Mouse (Mus musculus): ENCODE results near the gene Crip3.

Gene Crip3
- long read RNA-seq, experiment 1 = 0 reads
- long read RNA-seq, experiment 2 = 0 reads

DNA sequence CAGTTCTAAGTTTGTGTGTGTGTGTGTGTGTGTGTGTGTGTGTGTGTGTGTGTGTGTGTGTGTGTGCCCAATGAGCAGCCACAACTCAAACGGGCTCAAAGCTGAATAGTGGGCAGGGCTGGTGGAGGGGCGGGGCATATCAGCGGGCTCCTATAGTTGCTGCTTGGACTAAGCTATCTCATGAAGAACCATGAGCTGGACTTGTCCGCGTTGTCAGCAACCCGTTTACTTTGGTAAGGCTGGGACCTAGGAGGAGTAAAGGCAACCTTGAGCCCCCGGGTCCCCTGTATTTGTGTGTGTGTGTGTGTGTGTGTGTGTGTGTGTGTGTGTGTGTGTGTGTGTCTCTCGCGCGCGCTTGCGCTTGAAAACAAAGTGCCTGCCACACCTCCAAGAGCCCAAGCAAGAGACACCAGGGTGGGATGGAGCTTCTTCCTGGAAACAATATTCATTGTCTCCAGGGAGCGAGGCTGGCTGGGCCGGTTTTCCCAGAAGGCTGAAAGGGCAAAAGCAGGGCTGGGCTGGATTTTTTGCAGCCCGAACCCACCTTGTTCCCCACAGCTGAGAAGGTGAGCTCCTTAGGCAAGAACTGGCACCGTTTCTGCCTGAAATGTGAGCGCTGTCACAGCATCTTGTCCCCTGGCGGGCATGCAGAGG is at the start of gene Crip3:
Gene Crip3, plus strand, starts transcription at position 166 of the 654 bp plus-strand sequence.
- intact Hi-C loops (cut with DNase I) = no loop called here

DNA sequence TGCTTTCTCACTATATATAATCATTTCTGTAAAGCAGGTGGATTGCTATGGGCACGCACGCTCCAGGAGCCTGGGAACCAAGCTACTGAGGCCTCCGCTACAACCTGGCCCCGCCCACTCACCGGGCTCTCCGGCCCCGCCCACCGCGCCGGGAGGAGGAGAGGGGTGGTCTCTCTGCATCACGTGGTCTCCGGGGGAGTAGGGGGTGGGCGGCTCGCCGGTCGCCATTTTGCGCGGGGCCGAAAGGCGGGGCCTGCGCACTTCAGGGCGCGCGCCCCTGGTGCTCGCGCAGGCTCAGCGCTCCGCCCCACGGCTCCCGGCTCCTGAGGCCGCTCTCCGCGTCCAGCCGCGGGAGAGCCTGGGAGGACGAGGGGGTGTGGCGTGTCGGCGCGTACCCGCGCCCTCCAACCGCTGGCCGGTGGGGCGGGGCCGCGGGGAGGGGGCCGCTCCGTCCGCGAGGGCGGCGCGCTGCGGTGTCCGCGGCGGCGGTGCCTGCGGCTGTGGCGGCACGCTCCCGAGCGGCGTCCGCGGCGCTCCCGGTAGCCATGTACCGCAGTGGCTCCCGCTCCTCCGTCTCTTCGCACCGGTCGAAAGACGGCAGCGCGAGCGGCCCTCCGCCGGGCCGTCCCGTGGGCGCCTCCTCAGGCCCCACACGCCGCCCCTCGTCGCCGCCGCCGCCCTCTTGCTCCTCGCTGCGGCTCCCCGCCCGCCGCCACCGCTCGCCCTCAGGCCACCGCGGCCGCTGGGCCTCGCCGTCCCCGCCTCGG is 45.2 kb upstream of the Crip3 start, which contains the start of gene Zfp318:
Gene Zfp318, plus strand, starts transcription at position 438 of the 767 bp plus-strand sequence.
- intact Hi-C loops (cut with DNase I) = no loop called here

- intact Hi-C loops (cut with DNase I) = no loop called here
Measured at GRCm38 (mm10) chr17:46384061-46384801, 44.5 kb upstream of the Crip3 start.

- intact Hi-C loops (cut with DNase I) = no loop called here
Measured at GRCm38 (mm10) chr17:46388200-46388599, 40.5 kb upstream of the Crip3 start.

GRCm38 (mm10) chr17:46393012-46393411 is 35.7 kb upstream of the Crip3 start:
- intact Hi-C loops (cut with DNase I) = loop anchor here (10.0 kb wide), 2 partner anchors 128 to 208 kb away; no protein-coding TSS in a partner anchor

DNA sequence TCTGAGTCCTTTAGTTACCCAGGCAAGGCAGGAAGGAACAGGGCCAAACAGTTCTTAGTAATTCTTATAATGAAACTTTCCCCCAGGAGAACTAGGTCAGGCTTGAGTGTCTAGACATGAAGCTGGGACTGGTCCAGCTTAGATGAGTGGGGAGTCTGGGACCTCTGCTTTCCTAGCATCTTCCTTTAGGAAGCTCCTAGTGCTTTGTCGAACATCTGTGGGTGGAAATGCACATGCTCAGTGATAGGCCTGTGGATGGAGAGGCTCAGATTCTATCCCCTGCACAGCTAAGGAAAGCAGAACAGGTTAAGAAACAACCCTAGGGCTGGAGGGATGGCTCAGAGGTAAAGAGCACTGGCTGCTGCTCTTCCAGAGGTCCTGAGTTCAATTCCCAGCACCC is 34.1 kb upstream of the Crip3 start:
- intact Hi-C loops (cut with DNase I) = loop anchor here (10.0 kb wide), 2 partner anchors 130 to 210 kb away; no protein-coding TSS in a partner anchor

DNA sequence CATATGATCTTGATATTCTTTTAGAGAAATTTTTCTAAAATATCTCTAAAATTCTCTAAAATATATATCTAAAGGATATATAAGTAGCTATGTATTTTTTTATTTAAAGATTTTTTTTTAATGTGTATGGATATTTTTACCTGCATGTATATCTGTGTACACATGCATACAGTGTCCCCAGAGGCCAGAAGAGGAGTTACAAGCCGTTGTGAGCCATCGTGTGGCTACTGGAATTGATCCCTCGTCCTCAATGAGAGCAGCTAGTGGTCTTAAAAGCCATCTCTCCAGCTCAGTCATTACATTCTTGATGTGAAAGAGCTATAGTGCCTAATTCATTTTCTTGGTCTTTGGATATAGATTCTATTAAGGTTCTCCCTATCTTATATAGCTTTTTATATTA is 20.2 kb upstream of the Crip3 start:
- intact Hi-C loops (cut with DNase I) = no loop called here

DNA sequence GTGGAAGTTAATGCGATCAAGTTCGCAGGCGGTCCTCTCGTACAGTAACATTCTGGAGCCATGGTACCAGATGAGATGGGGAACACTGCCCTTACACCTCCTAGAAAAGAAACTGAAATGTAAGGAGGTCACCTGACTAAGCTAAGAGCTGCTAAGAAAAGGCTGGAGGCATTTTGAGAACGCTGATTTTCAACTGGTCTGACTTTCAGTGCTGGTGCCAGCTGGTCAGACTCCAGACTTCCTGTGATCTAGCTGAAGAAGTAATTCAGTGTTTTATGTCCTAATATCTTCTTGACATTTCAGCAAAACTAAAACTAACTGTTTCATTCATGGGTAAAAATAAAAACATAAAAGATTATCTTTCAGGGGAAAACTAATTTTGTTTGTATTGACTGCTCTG is 10.1 kb upstream of the Crip3 start:
- intact Hi-C loops (cut with DNase I) = no loop called here

DNA sequence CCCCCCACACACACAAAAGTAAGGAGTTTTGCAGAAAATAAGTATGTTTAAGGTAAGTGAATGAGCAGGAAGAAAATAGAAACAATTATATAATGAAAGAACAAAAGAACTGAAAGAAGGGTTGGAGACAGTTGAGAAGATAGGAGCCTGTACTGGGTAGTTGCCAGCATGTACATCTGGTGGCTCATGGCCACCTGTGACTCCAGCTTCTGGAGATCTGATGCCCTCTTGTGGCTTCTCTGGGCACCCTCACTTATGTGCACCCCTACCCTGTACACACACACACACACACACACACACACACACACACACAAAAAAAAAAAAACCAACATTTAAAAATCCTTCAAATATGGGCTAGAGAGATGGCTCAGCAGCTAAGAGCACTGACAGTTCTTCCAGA is 9.0 kb upstream of the Crip3 start:
- intact Hi-C loops (cut with DNase I) = no loop called here

GRCm38 (mm10) chr17:46426496-46426895 is 2.2 kb upstream of the Crip3 start:
- intact Hi-C loops (cut with DNase I) = no loop called here

GRCm38 (mm10) chr17:46433627-46434026 is 4.9 kb downstream of the Crip3 start:
- intact Hi-C loops (cut with DNase I) = no loop called here

- intact Hi-C loops (cut with DNase I) = no loop called here
Measured at GRCm38 (mm10) chr17:46436672-46437366, 8.1 kb downstream of the Crip3 start.

DNA sequence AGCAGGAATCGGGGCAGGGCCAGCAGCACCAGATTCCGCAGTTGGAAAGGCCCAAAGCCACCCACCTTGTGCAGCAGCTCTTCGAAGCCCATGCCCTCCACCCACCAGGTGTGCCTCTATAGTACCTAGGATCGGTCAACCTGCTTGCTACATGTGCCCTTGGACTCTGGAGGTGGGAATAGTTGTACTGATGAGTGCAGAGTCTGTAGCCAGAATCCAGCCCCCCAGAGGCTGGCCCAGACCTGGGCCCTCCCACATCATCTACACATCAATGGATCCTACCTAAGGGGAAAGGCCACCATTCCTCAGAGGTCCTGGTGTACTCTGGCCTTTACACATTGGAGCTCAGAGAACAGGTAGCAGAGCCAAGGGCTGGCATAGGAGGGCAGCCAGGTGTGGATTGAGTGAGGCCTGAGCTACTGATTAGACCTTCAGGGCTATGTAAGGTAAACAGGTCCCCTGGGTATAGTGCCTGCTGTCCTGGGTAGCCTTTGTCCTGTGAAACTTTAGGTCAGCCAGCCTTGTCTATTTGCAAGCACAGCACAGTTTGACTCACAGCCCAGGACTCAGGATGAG is 9.7 kb downstream of the Crip3 start, which contains the start of gene Slc22a7:
Gene Slc22a7, minus strand, starts transcription at position 160 of the 576 bp plus-strand sequence.
- intact Hi-C loops (cut with DNase I) = no loop called here

DNA sequence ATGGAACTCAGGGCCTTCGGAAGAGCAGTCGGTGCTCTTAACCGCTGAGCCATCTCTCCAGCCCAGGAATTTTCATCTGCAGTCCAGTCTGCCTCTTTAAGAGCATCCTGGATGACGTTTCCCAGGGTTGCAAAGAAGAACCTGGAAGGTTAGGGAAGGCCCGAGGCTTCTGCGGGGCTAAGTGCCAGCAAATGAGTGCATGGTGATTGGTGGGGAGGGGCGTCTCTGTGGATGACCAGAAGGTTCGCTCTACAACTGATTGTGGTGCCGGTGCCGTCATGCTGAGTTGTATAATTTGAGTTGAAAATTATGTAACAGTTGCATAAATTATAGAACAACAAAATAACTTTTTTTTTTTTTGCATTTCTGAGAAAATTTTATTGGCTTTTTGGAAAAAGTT is 10.4 kb downstream of the Crip3 start:
- intact Hi-C loops (cut with DNase I) = no loop called here

- intact Hi-C loops (cut with DNase I) = no loop called here
Measured at GRCm38 (mm10) chr17:46444839-46445579, 16.3 kb downstream of the Crip3 start.

- intact Hi-C loops (cut with DNase I) = no loop called here
Measured at GRCm38 (mm10) chr17:46446264-46446663, 17.5 kb downstream of the Crip3 start.

GRCm38 (mm10) chr17:46452683-46453082 is 24.0 kb downstream of the Crip3 start:
- intact Hi-C loops (cut with DNase I) = no loop called here

DNA sequence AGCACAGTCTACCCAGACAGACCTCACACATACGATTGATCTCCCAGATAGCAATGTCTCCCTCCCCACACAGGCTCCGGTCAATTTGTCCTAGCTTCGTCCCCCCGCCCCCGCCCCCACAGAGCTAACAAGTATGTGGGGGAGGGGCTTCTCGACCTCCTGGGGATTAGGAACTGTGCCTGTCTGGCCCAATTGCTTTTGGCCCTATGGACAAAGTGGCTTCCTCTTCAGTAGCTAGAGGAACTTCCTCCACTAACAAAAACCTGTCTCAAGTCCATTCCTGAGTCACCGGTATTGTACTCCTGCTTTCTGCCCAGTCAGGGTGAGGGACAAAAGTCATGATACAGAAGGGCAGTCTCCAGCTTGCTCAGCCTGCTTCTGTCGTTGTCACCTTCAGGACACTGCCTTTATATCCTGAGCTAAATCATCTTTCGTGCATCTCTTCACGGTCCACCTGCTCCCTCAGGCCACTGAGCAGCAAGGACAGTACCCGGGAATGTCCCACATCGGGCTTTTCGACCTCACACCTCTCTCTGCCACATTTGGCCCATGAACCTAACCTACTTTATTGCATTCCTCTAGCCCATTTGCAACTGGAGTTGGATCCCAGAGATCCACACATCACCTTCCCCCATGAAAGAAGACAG is 24.7 kb downstream of the Crip3 start:
- intact Hi-C loops (cut with DNase I) = no loop called here

- intact Hi-C loops (cut with DNase I) = no loop called here
Measured at GRCm38 (mm10) chr17:46453970-46454411, 25.3 kb downstream of the Crip3 start.
